Mouse (Mus musculus) liver, adult 2 months (tissue): Measurements from ENCODE around the gene Isg20. TPM values are rescaled to one million over a fixed set of nuclear protein-coding genes. Genes with fewer than 3 reads are reported as not detected.

Experiments
- DNase-seq: peaks from one replicate; pipeline ENCODE4 v3.0.0-alpha.2; 2011; ENCODE audit warnings: low read depth, low spot score; ENCODE audit errors: extremely low read depth
- H3K27ac ChIP-seq: fragments of 200-500 bp; replicated peaks from 2 replicates; pipeline ENCODE4 v1.5.1; 2012; ENCODE audit warnings: low read depth, mild to moderate bottlenecking, control low read depth, inconsistent platforms, low read length; ENCODE audit not compliant: insufficient read depth
- H3K27me3 ChIP-seq: fragments of 200-500 bp; 2 replicates; pipeline ENCODE4 v1.6.1; 2012; ENCODE audit warnings: mild to moderate bottlenecking, moderate library complexity, low read length, inconsistent platforms; ENCODE audit not compliant: control insufficient read depth, insufficient read depth
- H3K36me3 ChIP-seq: fragments of 200-500 bp; 2 replicates; pipeline ENCODE4 v1.6.1; 2012; ENCODE audit warnings: low read length, inconsistent platforms; ENCODE audit not compliant: control insufficient read depth, insufficient read depth
- H3K4me1 ChIP-seq: fragments of 200-500 bp; 2 replicates; pipeline ENCODE4 v1.6.1; 2011; ENCODE audit warnings: low read length; ENCODE audit not compliant: control insufficient read depth, insufficient read depth
- H3K4me3 ChIP-seq: fragments of 200-500 bp; 2 replicates; pipeline ENCODE4 v1.5.1; 2011; ENCODE audit warnings: low read depth, mild to moderate bottlenecking, control low read depth, low read length, moderate library complexity; ENCODE audit not compliant: insufficient read depth
- H3K79me2 ChIP-seq: fragments of 200-500 bp; 2 replicates; pipeline ENCODE4 v1.6.1; 2012; ENCODE audit warnings: inconsistent platforms, mild to moderate bottlenecking, low read length, moderate library complexity; ENCODE audit not compliant: control insufficient read depth, insufficient read depth
- H3K9ac ChIP-seq: fragments of 200-500 bp; 2 replicates; pipeline ENCODE4 v1.6.1; 2012; ENCODE audit warnings: low read depth, mild to moderate bottlenecking, control low read depth, inconsistent platforms, low read length
- CTCF ChIP-seq: fragments of 200-500 bp; IDR thresholded peaks from 2 replicates; pipeline ENCODE4 v1.5.1; 2011; ENCODE audit warnings: low read depth, low read length, control low read depth
- POLR2A ChIP-seq: fragments of 200-500 bp; IDR thresholded peaks from 2 replicates; pipeline ENCODE4 v1.6.1; 2011; ENCODE audit warnings: low read length, control low read depth; ENCODE audit not compliant: insufficient read depth; ENCODE audit errors: extremely low read depth
- WGBS: fragments of 180-500 bp; shearing (Covaris S2); methylation state at CpG from one replicate; pipeline ENCODE4 v1.1.7; 2018; 5-methylcytosine and 5-hydroxymethylcytosine counted together
- polyA plus RNA-seq: library from polyadenylated mRNA; depleted of rRNA; stranded (reverse); fragments of >200 nt; gene quantifications from 2 replicates; pipeline ENCODE4 v1.2.3, GENCODE M21; 2012
- total RNA-seq: library from RNA; depleted of rRNA; stranded (reverse); fragments of >200 nt; gene quantifications from 2 replicates; pipeline ENCODE4 v1.2.3, GENCODE M21; 2014

Gene Isg20
- total and polyA plus RNA-seq, 2 experiments: 2.6 to 7.7 TPM

DNA sequence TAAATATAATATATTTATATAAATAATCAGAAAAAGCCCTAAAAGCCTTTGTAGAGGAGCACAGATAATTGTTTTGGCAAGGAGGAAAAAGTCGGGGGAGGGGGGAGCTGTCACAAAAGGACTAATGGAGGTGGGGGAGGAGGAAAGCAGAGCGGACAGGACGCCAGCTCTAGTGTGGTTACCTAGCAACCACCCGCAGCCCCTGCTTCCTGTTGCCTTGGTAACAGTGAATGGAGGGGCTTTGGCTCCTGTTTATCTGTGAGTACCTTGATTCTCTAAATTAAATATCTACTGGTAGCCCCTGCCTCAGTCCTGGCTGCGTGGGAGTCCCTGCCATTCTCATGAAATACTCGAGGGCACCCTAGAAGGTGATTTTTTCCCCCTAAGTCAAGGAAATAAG is 29.1 kb upstream of the Isg20 start:
- WGBS: 22% methylated on average over 6 of the region's 6 CpGs
- H3K36me3 ChIP-seq: no peaks in the 10 kb centered on the region

DNA sequence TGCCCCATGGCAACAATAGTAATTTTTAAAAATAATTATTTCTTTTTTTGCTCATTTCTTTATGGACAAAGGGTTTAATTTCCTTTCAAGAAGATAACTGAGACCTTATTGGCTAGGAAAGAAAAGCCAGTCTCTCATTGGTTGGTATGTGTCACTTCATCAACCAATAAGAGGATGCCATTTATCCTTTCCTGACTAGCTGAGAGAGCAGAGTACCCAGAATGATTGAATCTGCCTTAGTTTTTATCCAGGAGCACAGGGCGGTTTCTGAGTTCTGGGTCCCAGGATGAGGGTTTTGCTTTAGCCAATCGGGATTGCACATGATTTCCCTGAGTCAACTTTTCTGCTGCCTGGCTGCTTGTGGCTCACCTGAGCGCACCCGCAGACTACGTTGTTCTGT is 27.8 kb upstream of the Isg20 start:
- no peak for DNase-seq
- no peaks in the 10 kb centered on the region for H3K79me2 ChIP-seq
- H3K9ac ChIP-seq: no peak overlapping the region
- no peak overlapping the region for H3K27ac ChIP-seq
- H3K27me3 ChIP-seq: peaks cover 10% of the 10 kb centered on the region; the same call in 1 of the 2 replicates
- no peak overlapping the region for H3K4me3 ChIP-seq
- TF ChIP-seq POLR2A: no peak
- no peak for TF ChIP-seq CTCF
- 79% methylated on average over 5 of the region's 5 CpGs for WGBS
- H3K36me3 ChIP-seq: no peaks in the 10 kb centered on the region
- H3K4me1 ChIP-seq: no peaks in the 10 kb centered on the region

More for the DNA sequence above, 29.1 kb upstream of the Isg20 start:
- H3K4me3 ChIP-seq: no peak overlapping the region
- H3K4me1 ChIP-seq: no peaks in the 10 kb centered on the region
- no peak overlapping the region for H3K27ac ChIP-seq
- peaks cover 10% of the 10 kb centered on the region; the same call in 1 of the 2 replicates for H3K27me3 ChIP-seq
- no peak for DNase-seq
- no peaks in the 10 kb centered on the region for H3K79me2 ChIP-seq
- H3K9ac ChIP-seq: no peak overlapping the region
- TF ChIP-seq CTCF (no peak), POLR2A (no peak)

DNA sequence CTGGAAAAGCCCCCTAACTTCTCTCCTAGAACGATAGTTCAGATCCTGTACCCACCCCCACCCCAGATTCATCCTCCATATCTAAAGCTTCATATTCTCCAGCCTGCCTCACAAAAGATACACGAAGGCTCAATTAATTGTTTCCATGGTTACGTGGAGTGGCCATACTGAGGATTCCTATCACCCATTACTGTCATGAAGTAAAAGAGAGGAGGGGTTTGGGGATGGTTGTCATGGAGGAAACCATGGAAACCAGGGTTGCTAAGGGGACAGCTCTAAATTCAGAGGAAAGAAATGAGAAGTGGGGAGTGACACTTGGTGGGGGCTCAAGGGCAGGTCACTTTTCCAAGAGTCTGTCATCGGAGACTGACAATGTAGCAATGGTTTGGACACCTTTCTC is 26.7 kb upstream of the Isg20 start:
- Histone ChIP-seq H3K36me3 (no peaks in the 10 kb centered on the region), H3K27ac (no peak overlapping the region), H3K4me3 (no peak overlapping the region), H3K9ac (no peak overlapping the region), H3K79me2 (no peaks in the 10 kb centered on the region), H3K4me1 (no peaks in the 10 kb centered on the region), H3K27me3 (peaks cover 10% of the 10 kb centered on the region; the same call in 1 of the 2 replicates)
- DNase-seq: no peak
- TF ChIP-seq POLR2A (no peak), CTCF (no peak)
- 77% methylated on average over 4 of the region's 4 CpGs for WGBS

DNA sequence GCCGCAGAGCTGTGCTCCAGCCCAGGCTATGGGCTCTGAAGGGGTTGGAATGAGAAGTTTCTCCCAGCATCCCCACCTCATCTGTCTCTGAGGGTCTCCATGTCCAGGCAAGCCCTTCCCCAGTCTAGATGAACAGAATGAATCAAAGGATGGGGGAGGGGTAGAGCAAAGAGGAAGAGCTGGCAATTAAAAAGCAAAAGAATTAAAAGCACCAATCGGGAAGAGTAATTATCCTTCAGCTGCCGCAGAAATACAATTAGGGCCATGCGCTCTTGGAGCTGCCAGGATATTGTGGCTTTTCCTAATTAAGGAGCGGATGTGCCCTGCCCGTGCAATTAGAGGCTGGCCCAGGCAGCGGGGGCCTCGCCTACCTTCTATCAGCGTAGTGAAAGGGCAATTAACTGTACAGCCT is 25.8 kb upstream of the Isg20 start:
- no peak for DNase-seq
- no peaks in the 10 kb centered on the region for H3K79me2 ChIP-seq
- no peak overlapping the region for H3K4me3 ChIP-seq
- TF ChIP-seq CTCF (no peak), POLR2A (no peak)
- no peak overlapping the region for H3K27ac ChIP-seq
- no peaks in the 10 kb centered on the region for H3K36me3 ChIP-seq
- no peak overlapping the region for H3K9ac ChIP-seq
- H3K4me1 ChIP-seq: no peaks in the 10 kb centered on the region
- peaks cover 9% of the 10 kb centered on the region; the same call in 1 of the 2 replicates for H3K27me3 ChIP-seq
- 66% methylated on average over 9 of the region's 9 CpGs for WGBS

DNA sequence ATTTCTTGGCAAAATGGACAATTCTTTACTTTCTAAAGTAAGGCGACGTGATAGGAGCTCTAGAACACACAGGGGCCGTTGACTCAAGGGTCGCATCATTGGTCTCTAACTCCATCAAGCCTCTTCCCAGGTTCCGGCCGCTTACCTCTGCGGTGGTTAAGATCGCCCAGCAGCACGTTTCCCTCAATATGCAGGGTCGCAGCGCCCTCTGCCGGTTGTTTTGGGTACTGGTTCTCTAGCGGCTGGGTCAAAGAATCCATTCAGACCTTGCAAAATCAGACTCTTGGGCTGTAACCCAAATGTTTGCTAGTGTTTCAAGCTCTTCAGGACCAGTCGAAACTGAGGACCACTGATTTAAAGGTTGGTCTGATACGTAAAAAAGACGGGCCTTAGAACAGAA is 22.6 kb upstream of the Isg20 start:
- peak; percentile 98 for TF ChIP-seq CTCF
- no peak for TF ChIP-seq POLR2A
- Histone ChIP-seq H3K36me3 (no peaks in the 10 kb centered on the region), H3K4me1 (peaks cover 2% of the 10 kb centered on the region; the same call in 1 of the 2 replicates), H3K27me3 (0 out of 2 replicates have a peak, but pooled peaks cover 3% of the 10 kb centered on the region), H3K9ac (no peak overlapping the region), H3K79me2 (no peaks in the 10 kb centered on the region), H3K27ac (no peak overlapping the region), H3K4me3 (no peak overlapping the region)
- DNase-seq: peak; percentile 52
- 2% methylated on average over 16 of the region's 16 CpGs for WGBS

DNA sequence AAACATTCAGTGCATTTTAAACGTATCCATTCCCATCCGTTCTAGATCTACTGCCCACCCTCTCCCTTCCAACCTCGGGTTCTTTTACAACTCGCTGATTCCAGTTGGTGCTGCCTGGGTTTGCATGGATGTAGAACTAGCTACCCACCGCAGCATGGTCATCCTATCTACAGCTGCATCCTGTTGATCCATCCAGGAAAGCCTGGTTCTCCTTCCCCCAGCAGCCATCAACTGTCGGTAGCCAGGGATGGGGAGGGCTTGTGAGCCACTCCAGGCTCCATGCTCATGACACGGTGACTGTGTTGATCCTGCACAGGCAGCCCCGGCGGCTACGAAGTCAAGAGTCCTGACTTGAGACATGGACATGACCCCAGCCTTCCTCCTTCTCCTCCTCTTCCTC is 19.3 kb upstream of the Isg20 start:
- no peak overlapping the region for H3K27ac ChIP-seq
- no peak overlapping the region for H3K4me3 ChIP-seq
- no peak for TF ChIP-seq POLR2A
- TF ChIP-seq CTCF: no peak
- peaks cover 19% of the 10 kb centered on the region for H3K4me1 ChIP-seq
- H3K79me2 ChIP-seq: peaks cover 14% of the 10 kb centered on the region
- H3K9ac ChIP-seq: no peak overlapping the region
- WGBS: 78% methylated on average over 10 of the region's 10 CpGs
- no peak for DNase-seq
- H3K27me3 ChIP-seq: no peaks in the 10 kb centered on the region
- no peaks in the 10 kb centered on the region for H3K36me3 ChIP-seq
